Mouse (Mus musculus): ENCODE measurements around the gene Hs3st3a1.

Hs3st3a1 gene

GRCm38 (mm10) chr11:64489587-64490433 lies 54.7 kb downstream of the Hs3st3a1 start:
- no peak for DNase-seq (ENCODE audit: low read depth, low spot score)

- no peak for DNase-seq (ENCODE audit: low read depth, low spot score)
These were observed 59.3 kb downstream of the Hs3st3a1 start for GRCm38 (mm10) chr11:64494448-64494847.

GRCm38 (mm10) chr11:64495935-64496334 lies 60.8 kb downstream of the Hs3st3a1 start:
- no peak for DNase-seq (ENCODE audit: low read depth, low spot score)

GRCm38 (mm10) chr11:64496677-64497076 lies 61.5 kb downstream of the Hs3st3a1 start:
- peak; percentile 29 for DNase-seq (ENCODE audit: low read depth, low spot score)

- no peak for DNase-seq (ENCODE audit: low read depth, low spot score)
These were observed 65.5 kb downstream of the Hs3st3a1 start for GRCm38 (mm10) chr11:64500536-64501112.

GRCm38 (mm10) chr11:64503040-64503439 lies 67.9 kb downstream of the Hs3st3a1 start:
- DNase-seq (ENCODE audit: low read depth, low spot score): peak; percentile 54

- DNase-seq (ENCODE audit: low read depth, low spot score): peak; percentile 52
These were observed 70.8 kb downstream of the Hs3st3a1 start for GRCm38 (mm10) chr11:64505924-64506323.

GRCm38 (mm10) chr11:64507024-64507423 lies 71.9 kb downstream of the Hs3st3a1 start:
- DNase-seq (ENCODE audit: low read depth, low spot score): peak; percentile 17

- DNase-seq (ENCODE audit: low read depth, low spot score): no peak
These were observed 74.0 kb downstream of the Hs3st3a1 start for GRCm38 (mm10) chr11:64509106-64509505.

GRCm38 (mm10) chr11:64512301-64512700 lies 77.2 kb downstream of the Hs3st3a1 start:
- no peak for DNase-seq (ENCODE audit: low read depth, low spot score)

GRCm38 (mm10) chr11:64513419-64513818 lies 78.3 kb downstream of the Hs3st3a1 start:
- DNase-seq (ENCODE audit: low read depth, low spot score): no peak

GRCm38 (mm10) chr11:64516712-64517589 lies 81.8 kb downstream of the Hs3st3a1 start:
- DNase-seq (ENCODE audit: low read depth, low spot score): no peak

GRCm38 (mm10) chr11:64518146-64518841 lies 83.2 kb downstream of the Hs3st3a1 start:
- no peak for DNase-seq (ENCODE audit: low read depth, low spot score)

GRCm38 (mm10) chr11:64523993-64524570 lies 89.0 kb downstream of the Hs3st3a1 start:
- no peak for DNase-seq (ENCODE audit: low read depth, low spot score)

- DNase-seq (ENCODE audit: low read depth, low spot score): no peak
These were observed 102.1 kb downstream of the Hs3st3a1 start for GRCm38 (mm10) chr11:64537230-64537629.

- no peak for DNase-seq (ENCODE audit: low read depth, low spot score)
These were observed 106.7 kb downstream of the Hs3st3a1 start for GRCm38 (mm10) chr11:64541866-64542265.

- no peak for DNase-seq (ENCODE audit: low read depth, low spot score)
These were observed 107.2 kb downstream of the Hs3st3a1 start for GRCm38 (mm10) chr11:64542335-64542734.

GRCm38 (mm10) chr11:64543181-64543641 lies 108.1 kb downstream of the Hs3st3a1 start:
- no peak for DNase-seq (ENCODE audit: low read depth, low spot score)

GRCm38 (mm10) chr11:64544236-64544635 lies 109.1 kb downstream of the Hs3st3a1 start:
- no peak for DNase-seq (ENCODE audit: low read depth, low spot score)

GRCm38 (mm10) chr11:64549380-64549779 lies 114.2 kb downstream of the Hs3st3a1 start:
- DNase-seq (ENCODE audit: low read depth, low spot score): no peak

GRCm38 (mm10) chr11:64549955-64550354 lies 114.8 kb downstream of the Hs3st3a1 start:
- no peak for DNase-seq (ENCODE audit: low read depth, low spot score)
